Mouse (Mus musculus): ENCODE results near the gene Pcdh7.

Pcdh7 gene

GRCm38 (mm10) chr5:57921140-57921539 lies 203.4 kb downstream of the Pcdh7 start:
- no peak for DNase-seq (ENCODE audit: low spot score)

- DNase-seq (ENCODE audit: low spot score) = no peak
Measured at GRCm38 (mm10) chr5:57931331-57931730, 213.6 kb downstream of the Pcdh7 start.

- DNase-seq (ENCODE audit: low spot score) = no peak
Measured at GRCm38 (mm10) chr5:57931738-57932137, 214.0 kb downstream of the Pcdh7 start.

- DNase-seq (ENCODE audit: low spot score) = no peak
Measured at GRCm38 (mm10) chr5:57934666-57935065, 216.9 kb downstream of the Pcdh7 start.

GRCm38 (mm10) chr5:57940457-57940856 lies 222.7 kb downstream of the Pcdh7 start:
- DNase-seq (ENCODE audit: low spot score) = no peak

- peak; percentile 40 for DNase-seq (ENCODE audit: low spot score)
Measured at GRCm38 (mm10) chr5:57943176-57943575, 225.4 kb downstream of the Pcdh7 start.

GRCm38 (mm10) chr5:57943611-57944010 lies 225.8 kb downstream of the Pcdh7 start:
- DNase-seq (ENCODE audit: low spot score) = no peak

GRCm38 (mm10) chr5:57945419-57945818 lies 227.7 kb downstream of the Pcdh7 start:
- DNase-seq (ENCODE audit: low spot score) = no peak

- no peak for DNase-seq (ENCODE audit: low spot score)
Measured at GRCm38 (mm10) chr5:57959317-57959716, 241.6 kb downstream of the Pcdh7 start.

- no peak for DNase-seq (ENCODE audit: low spot score)
Measured at GRCm38 (mm10) chr5:57963792-57964191, 246.0 kb downstream of the Pcdh7 start.

- DNase-seq (ENCODE audit: low spot score) = no peak
Measured at GRCm38 (mm10) chr5:57964201-57964600, 246.4 kb downstream of the Pcdh7 start.

- no peak for DNase-seq (ENCODE audit: low spot score)
Measured at GRCm38 (mm10) chr5:57993584-57993983, 275.8 kb downstream of the Pcdh7 start.

- DNase-seq (ENCODE audit: low spot score) = no peak
Measured at GRCm38 (mm10) chr5:58021331-58021730, 303.6 kb downstream of the Pcdh7 start.

- no peak for DNase-seq (ENCODE audit: low spot score)
Measured at GRCm38 (mm10) chr5:58025123-58025522, 307.4 kb downstream of the Pcdh7 start.

GRCm38 (mm10) chr5:58025759-58026158 lies 308.0 kb downstream of the Pcdh7 start:
- DNase-seq (ENCODE audit: low spot score) = no peak

GRCm38 (mm10) chr5:58039875-58040274 lies 322.1 kb downstream of the Pcdh7 start:
- no peak for DNase-seq (ENCODE audit: low spot score)

GRCm38 (mm10) chr5:58044216-58044615 lies 326.4 kb downstream of the Pcdh7 start:
- DNase-seq (ENCODE audit: low spot score) = no peak

- no peak for DNase-seq (ENCODE audit: low spot score)
Measured at GRCm38 (mm10) chr5:58081054-58081453, 363.3 kb downstream of the Pcdh7 start.

- DNase-seq (ENCODE audit: low spot score) = no peak
Measured at GRCm38 (mm10) chr5:58082230-58082629, 364.5 kb downstream of the Pcdh7 start.

- DNase-seq (ENCODE audit: low spot score) = no peak
Measured at GRCm38 (mm10) chr5:58083056-58083455, 365.3 kb downstream of the Pcdh7 start.

- no peak for DNase-seq (ENCODE audit: low spot score)
Measured at GRCm38 (mm10) chr5:58083972-58084371, 366.2 kb downstream of the Pcdh7 start.

GRCm38 (mm10) chr5:58108665-58109364 lies 391.0 kb downstream of the Pcdh7 start:
- no peak for DNase-seq (ENCODE audit: low spot score)

GRCm38 (mm10) chr5:58116096-58116495 lies 398.3 kb downstream of the Pcdh7 start:
- no peak for DNase-seq (ENCODE audit: low spot score)

- DNase-seq (ENCODE audit: low spot score) = no peak
Measured at GRCm38 (mm10) chr5:58117896-58118295, 400.1 kb downstream of the Pcdh7 start.

All from urinary bladder, postnatal 14 days (tissue).